Mouse (Mus musculus) neural tube, embryonic 12.5 days (tissue): ENCODE data around the gene Hddc2. TPM values are rescaled to one million over a fixed set of nuclear protein-coding genes. Genes with fewer than 3 reads are reported as not detected.

Experiments used
- ATAC-seq: fragments of 200-750 bp; cut with Nextera tagmentation; 2 replicates; pipeline ENCODE4 v1.8.0; 2017; ENCODE audit warnings: low read depth, mild to moderate bottlenecking, moderate TSS enrichment, moderate library complexity; ENCODE audit not compliant: low FRiP score
- H3K27ac ChIP-seq: fragments of 300-500 bp; sonication (generic); 2 replicates; pipeline ENCODE4 v1.5.1; 2016
- H3K27me3 ChIP-seq: fragments of 300-500 bp; sonication (generic); replicated peaks from 2 replicates; pipeline ENCODE4 v1.6.1; 2016; ENCODE audit warnings: mild to moderate bottlenecking
- H3K36me3 ChIP-seq: fragments of 300-500 bp; sonication (generic); 2 replicates; pipeline ENCODE4 v1.6.1; 2016; ENCODE audit warnings: mild to moderate bottlenecking
- H3K4me1 ChIP-seq: fragments of 300-500 bp; sonication (generic); 2 replicates; pipeline ENCODE4 v1.6.1; 2016
- H3K4me2 ChIP-seq: fragments of 300-500 bp; sonication (generic); replicated peaks from 2 replicates; pipeline ENCODE4 v1.6.1; 2016; ENCODE audit warnings: mild to moderate bottlenecking
- H3K4me3 ChIP-seq: fragments of 300-500 bp; sonication (generic); 2 replicates; pipeline ENCODE4 v1.5.1; 2016
- H3K9ac ChIP-seq: fragments of 300-500 bp; sonication (generic); 2 replicates; pipeline ENCODE4 v1.6.1; 2016; ENCODE audit warnings: mild to moderate bottlenecking
- H3K9me3 ChIP-seq: fragments of 300-500 bp; sonication (generic); 2 replicates; pipeline ENCODE4 v1.6.1; 2016; ENCODE audit warnings: mild to moderate bottlenecking
- WGBS: fragments of 180-500 bp; shearing (Covaris S2); methylation state at CpG from one replicate; pipeline ENCODE4 v1.1.7; 2016; 5-methylcytosine and 5-hydroxymethylcytosine counted together
- polyA plus RNA-seq: library from polyadenylated mRNA; unstranded; fragments of >200 nt; fragmentation: Nextera tagmentation; extraction: Ambion mirVana; gene quantifications from 2 replicates; pipeline ENCODE4 v1.2.1, GENCODE M21; 2016

Gene Hddc2
- 50.7 and 51.7 TPM in 2 replicates for polyA plus RNA-seq

DNA sequence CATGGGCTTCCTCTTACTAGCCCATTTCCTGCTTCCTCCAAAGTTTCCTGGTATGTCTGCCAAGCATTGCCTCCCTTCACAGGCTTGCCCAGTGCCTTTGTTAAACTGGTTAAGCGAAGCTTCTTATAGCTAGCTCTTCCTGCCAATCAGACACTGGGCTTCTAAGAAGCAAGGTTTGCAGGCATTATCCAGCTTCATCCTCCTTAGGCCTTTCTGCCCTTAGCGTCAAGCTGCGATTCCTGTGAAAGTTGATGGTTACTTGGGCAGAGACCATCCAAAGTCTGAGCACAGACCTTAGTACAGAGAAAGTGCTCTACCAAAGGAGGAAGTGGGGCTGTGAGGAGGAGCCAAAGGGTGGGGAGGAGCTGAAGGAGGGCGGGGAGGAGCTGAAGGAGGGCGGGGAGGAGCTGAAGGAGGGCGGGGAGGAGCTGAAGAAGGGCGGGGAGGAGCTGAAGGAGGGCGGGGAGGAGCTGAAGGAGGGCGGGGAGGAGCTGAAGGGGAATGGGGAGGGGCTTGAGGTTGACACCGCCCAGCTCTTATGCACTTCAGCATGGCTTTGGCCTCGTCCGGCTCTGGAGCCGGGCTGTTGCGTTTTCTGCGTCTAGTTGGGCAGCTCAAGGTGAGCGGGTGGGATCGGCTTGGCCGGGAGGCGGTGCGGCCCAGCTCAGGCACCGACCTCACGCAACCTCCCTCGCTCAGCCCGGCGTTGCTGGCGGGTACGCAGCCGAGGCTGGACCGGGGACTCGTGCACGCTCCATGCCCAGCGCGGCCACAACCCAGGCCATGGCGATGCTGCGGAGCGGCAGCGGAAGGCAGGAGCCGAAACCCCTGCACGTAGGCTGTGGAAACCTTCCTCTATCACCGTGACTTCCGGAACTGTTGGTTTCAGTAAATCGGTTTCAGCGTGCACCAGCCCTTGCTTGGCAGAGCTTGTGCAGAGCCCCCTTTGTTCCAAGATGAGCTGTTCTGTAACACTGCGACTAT is at the start of gene Hddc2:
Gene Hddc2, plus strand, starts transcription at position 519 of the 984 bp plus-strand sequence.
- H3K27me3 ChIP-seq, result no peaks in the 10 kb centered on the region
- ATAC-seq, result peak; percentile 96
- no peak within 1 kb of the TSS for H3K27ac ChIP-seq
- no peaks in the 10 kb centered on the region for H3K9me3 ChIP-seq
- peak within 1 kb of the TSS; percentile 72 for H3K9ac ChIP-seq
- H3K4me2 ChIP-seq, result peak within 1 kb of the TSS; percentile 69
- H3K4me3 ChIP-seq, result peak within 1 kb of the TSS; percentile 67
- H3K36me3 ChIP-seq, result peaks cover 5% of the 10 kb centered on the region
- 0 out of 2 replicates have a peak, but pooled peaks cover 2% of the 10 kb centered on the region for H3K4me1 ChIP-seq
- WGBS, result 4% methylated on average over 43 of the region's 44 CpGs

DNA sequence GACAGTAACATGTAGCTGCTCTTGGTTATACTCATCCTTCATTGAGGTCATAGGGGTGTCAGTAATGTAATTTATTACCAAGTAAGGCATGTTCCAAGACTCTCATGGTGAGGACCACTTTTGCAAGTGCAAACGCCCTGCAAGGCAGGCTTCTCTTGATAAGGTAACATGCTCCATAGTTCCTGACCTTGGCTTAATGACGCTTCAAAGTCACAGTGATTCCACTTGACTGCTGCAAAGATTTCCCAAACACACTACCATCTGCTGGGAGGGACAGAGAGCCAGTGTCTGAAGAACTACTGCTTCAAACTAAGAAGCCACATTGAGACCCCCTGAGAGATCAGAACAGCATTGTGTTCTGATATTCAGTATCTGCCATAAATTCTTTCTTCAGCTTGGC is 40.4 kb upstream of the Hddc2 start:
- Histone ChIP-seq H3K36me3 (no peaks in the 10 kb centered on the region), H3K9ac (no peak overlapping the region), H3K4me2 (no peak overlapping the region), H3K27ac (no peak overlapping the region), H3K9me3 (no peaks in the 10 kb centered on the region), H3K27me3 (no peaks in the 10 kb centered on the region), H3K4me3 (no peak overlapping the region), H3K4me1 (no peaks in the 10 kb centered on the region)
- ATAC-seq, result no peak
- 66% methylated on average over 2 of the region's 2 CpGs for whole genome bisulfite sequencing

DNA sequence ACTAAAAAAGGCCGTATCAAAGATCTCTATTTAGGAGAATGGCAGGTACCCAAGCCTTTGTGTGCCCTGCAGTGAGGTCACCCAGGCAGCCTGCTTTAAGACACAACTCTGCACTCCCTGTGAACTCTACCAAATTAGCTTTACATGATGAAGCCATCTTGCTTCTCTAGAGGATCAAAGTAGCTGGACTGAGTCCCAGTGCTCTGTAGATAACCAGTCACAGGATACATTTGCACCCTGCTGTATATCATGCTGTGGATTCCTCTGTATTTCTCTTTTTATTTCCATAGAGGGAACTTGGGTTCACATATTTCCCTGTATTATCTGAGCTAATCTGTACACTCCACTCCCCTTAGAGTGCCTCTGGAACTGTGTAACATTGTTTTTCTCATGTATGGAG is 40.0 kb upstream of the Hddc2 start:
- 65% methylated on average over 1 of the region's 1 CpGs for WGBS
- no peaks in the 10 kb centered on the region for H3K9me3 ChIP-seq

DNA sequence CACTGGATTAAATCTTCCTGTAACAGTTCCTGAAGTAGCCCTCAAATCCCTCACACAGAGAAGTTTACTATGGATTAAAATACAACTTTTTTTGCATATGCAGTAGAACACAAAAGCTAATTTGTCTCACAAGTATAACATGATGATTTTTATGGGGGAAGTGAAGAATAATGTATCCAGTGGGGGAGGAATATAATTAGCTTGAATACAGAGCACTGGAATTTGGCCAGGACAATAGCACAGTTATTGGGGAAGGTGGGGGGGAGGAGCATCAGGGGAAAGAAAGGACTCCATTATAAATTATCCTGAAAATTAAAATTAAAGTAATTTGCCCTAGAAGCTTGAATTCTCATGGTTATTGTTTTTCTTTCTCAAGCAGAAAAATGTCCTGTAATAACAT is 25.4 kb upstream of the Hddc2 start:
- H3K4me1 ChIP-seq, result no peaks in the 10 kb centered on the region
- no peak overlapping the region for H3K4me2 ChIP-seq
- H3K36me3 ChIP-seq, result no peaks in the 10 kb centered on the region
- ATAC-seq, result no peak
- H3K27ac ChIP-seq, result no peak overlapping the region
- no peaks in the 10 kb centered on the region for H3K27me3 ChIP-seq
- H3K9me3 ChIP-seq, result no peaks in the 10 kb centered on the region
- H3K4me3 ChIP-seq, result no peak overlapping the region
- no peak overlapping the region for H3K9ac ChIP-seq

More for the DNA sequence above, 40.0 kb upstream of the Hddc2 start:
- H3K4me2 ChIP-seq, result no peak overlapping the region
- H3K4me1 ChIP-seq, result no peaks in the 10 kb centered on the region
- no peaks in the 10 kb centered on the region for H3K27me3 ChIP-seq
- no peak overlapping the region for H3K9ac ChIP-seq
- H3K36me3 ChIP-seq, result no peaks in the 10 kb centered on the region
- no peak overlapping the region for H3K4me3 ChIP-seq
- ATAC-seq, result no peak
- H3K27ac ChIP-seq, result no peak overlapping the region

DNA sequence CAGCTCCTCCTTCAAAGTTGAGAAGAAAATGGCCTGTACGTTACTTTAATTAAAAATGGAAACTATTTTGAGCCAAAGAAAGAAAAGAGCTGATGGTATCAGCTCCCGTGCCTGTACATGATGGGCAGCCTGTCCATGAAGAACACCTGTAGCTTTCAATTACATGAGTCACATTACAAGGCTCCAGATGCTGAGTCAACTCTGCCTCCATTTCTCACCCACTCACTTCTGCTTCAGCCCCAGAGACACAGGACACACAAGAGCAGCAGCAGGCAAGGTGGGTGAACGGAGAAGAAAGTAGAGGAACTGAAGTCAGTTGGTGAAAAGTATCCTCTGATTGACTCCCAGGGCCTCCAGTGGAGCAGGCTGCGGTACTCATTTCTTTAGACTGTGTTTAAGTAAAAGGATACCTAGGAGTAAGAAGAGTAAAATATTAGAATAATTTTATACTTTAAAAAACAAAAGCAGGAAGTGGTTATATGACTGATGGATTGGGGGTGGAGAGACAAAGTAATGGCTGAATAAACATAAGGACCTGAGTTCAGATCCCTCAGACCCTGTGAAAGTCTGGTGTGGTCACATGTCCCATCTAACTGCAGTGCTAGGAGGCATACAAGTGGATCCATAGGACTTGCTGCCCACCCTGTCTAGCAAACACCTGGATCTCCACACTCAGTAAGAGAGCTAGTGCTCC is 24.3 kb upstream of the Hddc2 start:
- no peak overlapping the region for H3K27ac ChIP-seq
- ATAC-seq, result no peak
- no peaks in the 10 kb centered on the region for H3K9me3 ChIP-seq
- no peaks in the 10 kb centered on the region for H3K4me1 ChIP-seq
- H3K4me3 ChIP-seq, result no peak overlapping the region
- WGBS, result 92% methylated on average over 4 of the region's 4 CpGs
- no peaks in the 10 kb centered on the region for H3K27me3 ChIP-seq
- H3K36me3 ChIP-seq, result no peaks in the 10 kb centered on the region
- no peak overlapping the region for H3K4me2 ChIP-seq
- H3K9ac ChIP-seq, result no peak overlapping the region

DNA sequence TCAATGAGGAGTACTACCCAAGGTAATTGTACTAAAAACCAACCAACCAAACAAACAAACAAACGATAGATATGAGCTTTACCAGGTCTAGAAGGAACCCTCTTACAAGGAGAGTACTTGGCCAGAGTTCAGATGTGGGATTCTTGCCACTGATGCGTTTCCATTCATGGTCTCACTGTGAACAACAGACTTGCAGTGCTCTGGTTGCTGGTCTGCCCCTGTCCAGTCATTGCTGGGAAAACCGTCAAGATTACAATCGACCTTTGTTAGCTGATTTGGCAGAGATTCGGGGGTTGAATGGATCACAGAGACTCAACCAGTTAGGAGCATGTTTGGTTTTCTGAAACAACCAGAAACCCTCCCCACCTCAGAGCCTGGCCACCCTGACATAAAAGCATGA is 17.5 kb upstream of the Hddc2 start:
- no peaks in the 10 kb centered on the region for H3K4me1 ChIP-seq
- no peaks in the 10 kb centered on the region for H3K27me3 ChIP-seq
- 50% methylated on average over 5 of the region's 5 CpGs for WGBS
- H3K36me3 ChIP-seq, result no peaks in the 10 kb centered on the region
- H3K27ac ChIP-seq, result no peak overlapping the region
- no peak overlapping the region for H3K4me2 ChIP-seq
- no peaks in the 10 kb centered on the region for H3K9me3 ChIP-seq
- no peak overlapping the region for H3K4me3 ChIP-seq
- no peak for ATAC-seq
- no peak overlapping the region for H3K9ac ChIP-seq

DNA sequence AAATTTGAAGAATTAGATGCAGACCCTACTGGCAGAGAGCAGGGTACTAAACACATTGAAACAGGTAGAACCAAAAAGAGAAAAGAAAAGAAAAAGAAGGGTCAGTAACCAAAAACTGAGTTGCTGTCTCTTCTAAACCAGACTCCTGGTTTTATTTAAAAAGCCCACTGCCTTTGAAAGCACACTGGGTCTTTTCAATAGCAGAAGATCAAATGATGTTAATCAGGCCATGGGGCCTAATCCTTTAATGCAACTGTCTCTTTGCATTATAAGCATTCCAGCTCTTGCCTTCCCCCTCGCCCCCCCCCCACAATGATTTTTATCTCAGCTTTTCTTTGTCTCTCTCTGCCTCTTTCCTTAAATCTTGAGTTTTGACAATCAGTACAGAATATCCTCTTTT is 16.7 kb upstream of the Hddc2 start:
- no peak for ATAC-seq
- H3K36me3 ChIP-seq, result no peaks in the 10 kb centered on the region
- WGBS, result 83% methylated on average over 1 of the region's 1 CpGs

DNA sequence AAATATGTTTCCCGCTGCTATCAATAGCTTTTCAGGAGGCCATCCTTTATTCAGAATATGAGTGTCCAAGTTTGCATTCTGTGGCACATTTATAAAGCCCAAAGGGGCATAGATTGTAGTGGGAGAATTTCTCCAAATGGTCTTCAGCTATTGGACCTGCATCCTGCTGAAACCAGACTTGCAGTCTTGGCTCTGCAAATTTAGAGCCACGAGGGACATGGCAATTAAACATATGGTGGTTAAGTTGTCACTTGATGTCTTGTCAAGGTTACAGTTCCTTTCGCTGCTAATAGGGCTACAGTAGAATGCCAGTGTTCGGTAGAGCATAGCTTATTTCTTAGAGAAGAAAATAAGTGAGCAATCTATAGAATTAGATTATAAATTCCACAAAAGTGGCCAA is 16.1 kb upstream of the Hddc2 start:
- ATAC-seq, result no peak
- no peak overlapping the region for H3K4me3 ChIP-seq
- H3K27ac ChIP-seq, result no peak overlapping the region
- no peak overlapping the region for H3K4me2 ChIP-seq
- H3K36me3 ChIP-seq, result no peaks in the 10 kb centered on the region
- H3K4me1 ChIP-seq, result no peaks in the 10 kb centered on the region
- no peaks in the 10 kb centered on the region for H3K27me3 ChIP-seq
- H3K9ac ChIP-seq, result no peak overlapping the region
- 81% methylated on average over 4 of the region's 4 CpGs for WGBS
- H3K9me3 ChIP-seq, result no peaks in the 10 kb centered on the region

More for the DNA sequence above, 16.7 kb upstream of the Hddc2 start:
- no peaks in the 10 kb centered on the region for H3K27me3 ChIP-seq
- H3K27ac ChIP-seq, result no peak overlapping the region
- no peak overlapping the region for H3K9ac ChIP-seq
- no peak overlapping the region for H3K4me2 ChIP-seq
- H3K9me3 ChIP-seq, result no peaks in the 10 kb centered on the region
- H3K4me3 ChIP-seq, result no peak overlapping the region
- no peaks in the 10 kb centered on the region for H3K4me1 ChIP-seq

DNA sequence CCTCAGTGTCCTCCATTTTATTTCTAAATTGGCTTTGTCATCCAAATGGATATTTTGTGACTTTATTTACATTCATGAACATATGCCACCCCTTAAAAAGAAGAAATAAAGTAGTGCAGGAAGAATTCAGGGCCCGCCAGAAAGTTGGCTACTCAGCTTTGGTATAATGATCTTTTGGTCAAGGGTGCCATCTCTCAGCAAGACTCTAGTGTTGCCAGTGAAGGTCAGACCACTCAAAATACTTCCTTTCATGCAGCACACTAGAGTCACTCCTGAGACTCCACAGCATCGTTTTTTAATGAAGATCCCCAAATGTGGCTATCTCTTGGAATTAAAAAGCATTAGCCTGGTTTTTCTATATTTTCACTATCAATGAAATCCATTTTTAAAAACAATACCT is 14.9 kb upstream of the Hddc2 start:
- Histone ChIP-seq H3K36me3 (no peaks in the 10 kb centered on the region), H3K27me3 (no peaks in the 10 kb centered on the region), H3K9ac (no peak overlapping the region), H3K9me3 (no peaks in the 10 kb centered on the region), H3K4me3 (no peak overlapping the region), H3K4me2 (no peak overlapping the region), H3K4me1 (no peaks in the 10 kb centered on the region), H3K27ac (no peak overlapping the region)
- ATAC-seq, result no peak
- WGBS, result 47% methylated on average over 2 of the region's 2 CpGs

DNA sequence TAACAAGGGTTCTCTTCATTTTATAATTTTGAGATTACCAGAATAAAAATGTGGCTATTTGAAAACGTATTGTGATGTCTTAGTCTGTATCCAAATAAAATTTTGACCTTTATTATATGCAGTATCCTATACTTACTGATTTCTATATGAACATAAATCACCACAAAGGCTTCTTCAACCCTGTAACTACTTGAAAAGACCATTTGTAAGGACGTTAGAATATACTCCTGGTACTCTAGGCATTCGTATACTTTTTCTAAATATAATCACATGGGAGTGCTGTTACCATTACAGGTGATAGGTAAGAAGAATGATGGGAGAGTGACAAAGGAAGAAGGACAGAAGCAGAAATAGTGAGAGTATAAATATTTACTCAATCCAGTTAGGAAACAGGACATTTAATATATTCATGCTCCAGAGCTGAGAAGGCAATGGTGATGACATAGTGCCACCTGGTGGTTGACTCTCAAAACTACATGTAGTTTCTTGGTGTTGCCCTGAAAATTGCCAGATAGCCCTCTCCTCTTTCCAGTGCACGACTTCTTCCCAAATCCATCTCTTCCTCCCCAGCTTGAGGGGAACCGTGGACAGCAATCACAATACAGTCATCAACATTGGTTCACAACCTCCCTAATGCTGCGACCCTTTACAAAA is 14.1 kb upstream of the Hddc2 start:
- no peaks in the 10 kb centered on the region for H3K9me3 ChIP-seq
- H3K4me3 ChIP-seq, result no peak overlapping the region
- H3K4me1 ChIP-seq, result no peaks in the 10 kb centered on the region
- peak; percentile 78 for ATAC-seq
- H3K36me3 ChIP-seq, result no peaks in the 10 kb centered on the region
- H3K4me2 ChIP-seq, result no peak overlapping the region
- H3K27ac ChIP-seq, result no peak overlapping the region
- no peaks in the 10 kb centered on the region for H3K27me3 ChIP-seq
- WGBS, result 42% methylated on average over 6 of the region's 6 CpGs
- H3K9ac ChIP-seq, result no peak overlapping the region

DNA sequence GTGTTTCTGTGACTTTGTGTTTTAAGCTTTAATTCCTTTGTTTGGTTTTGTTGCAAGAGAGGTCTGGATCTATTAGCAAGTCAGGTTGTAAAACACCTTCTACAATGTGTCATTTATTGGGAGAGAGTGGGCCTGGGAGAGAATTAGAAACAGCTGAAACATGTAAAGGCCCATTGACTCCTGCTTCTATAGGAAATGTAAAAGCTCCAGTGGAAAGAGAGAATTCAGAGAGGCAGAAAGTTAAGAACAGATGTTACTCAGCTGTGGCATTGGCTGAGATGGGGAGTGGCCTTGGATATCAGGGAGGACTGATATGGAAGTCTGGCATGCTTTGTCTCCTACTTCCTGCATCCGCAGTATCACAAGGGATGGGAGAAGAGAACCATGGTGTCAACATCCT is 12.9 kb upstream of the Hddc2 start:
- H3K36me3 ChIP-seq, result no peaks in the 10 kb centered on the region
- 67% methylated on average over 1 of the region's 1 CpGs for WGBS

DNA sequence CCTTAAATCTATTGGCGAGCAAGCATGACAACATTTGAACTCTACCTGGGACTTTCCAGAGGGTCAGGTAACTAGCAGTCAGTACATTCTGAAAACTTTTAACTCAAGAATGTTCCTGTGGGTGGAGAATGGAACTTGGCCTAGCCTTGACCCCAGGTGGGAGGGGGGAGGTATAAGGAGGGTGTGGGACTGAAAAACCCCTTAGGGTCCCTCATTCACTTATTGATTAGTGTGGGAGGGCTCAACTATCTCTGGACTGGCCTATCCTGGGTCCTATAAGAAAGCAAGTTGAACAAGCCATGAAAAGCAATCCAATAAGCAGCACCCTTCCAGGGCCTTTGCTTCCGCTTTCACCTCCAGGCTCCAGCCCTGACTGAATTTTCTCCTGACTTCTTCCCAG is 9.7 kb upstream of the Hddc2 start:
- H3K4me1 ChIP-seq, result no peaks in the 10 kb centered on the region
- H3K36me3 ChIP-seq, result no peaks in the 10 kb centered on the region
- 93% methylated on average over 2 of the region's 2 CpGs for WGBS
- no peaks in the 10 kb centered on the region for H3K27me3 ChIP-seq
- no peaks in the 10 kb centered on the region for H3K9me3 ChIP-seq
- H3K9ac ChIP-seq, result no peak overlapping the region
- no peak overlapping the region for H3K4me3 ChIP-seq
- no peak overlapping the region for H3K4me2 ChIP-seq
- no peak overlapping the region for H3K27ac ChIP-seq
- ATAC-seq, result no peak

More for the DNA sequence above, 12.9 kb upstream of the Hddc2 start:
- H3K27ac ChIP-seq, result no peak overlapping the region
- H3K9ac ChIP-seq, result no peak overlapping the region
- H3K4me2 ChIP-seq, result no peak overlapping the region
- no peaks in the 10 kb centered on the region for H3K4me1 ChIP-seq
- no peak overlapping the region for H3K4me3 ChIP-seq
- H3K9me3 ChIP-seq, result no peaks in the 10 kb centered on the region
- no peaks in the 10 kb centered on the region for H3K27me3 ChIP-seq
- no peak for ATAC-seq
